Mouse (Mus musculus) CD4-positive helper T cell, adult 2 months (primary cell): Measurements from ENCODE around the gene Vps37c.
A peak's percentile ranks its signal among the peaks of the same experiment; 100 is the strongest.

Source experiments
- DNase-seq: peaks from one replicate; pipeline ENCODE4 v3.0.0-alpha.2; 2012; ENCODE audit warnings: low read depth, missing footprints, low spot score

Gene Vps37c

DNA sequence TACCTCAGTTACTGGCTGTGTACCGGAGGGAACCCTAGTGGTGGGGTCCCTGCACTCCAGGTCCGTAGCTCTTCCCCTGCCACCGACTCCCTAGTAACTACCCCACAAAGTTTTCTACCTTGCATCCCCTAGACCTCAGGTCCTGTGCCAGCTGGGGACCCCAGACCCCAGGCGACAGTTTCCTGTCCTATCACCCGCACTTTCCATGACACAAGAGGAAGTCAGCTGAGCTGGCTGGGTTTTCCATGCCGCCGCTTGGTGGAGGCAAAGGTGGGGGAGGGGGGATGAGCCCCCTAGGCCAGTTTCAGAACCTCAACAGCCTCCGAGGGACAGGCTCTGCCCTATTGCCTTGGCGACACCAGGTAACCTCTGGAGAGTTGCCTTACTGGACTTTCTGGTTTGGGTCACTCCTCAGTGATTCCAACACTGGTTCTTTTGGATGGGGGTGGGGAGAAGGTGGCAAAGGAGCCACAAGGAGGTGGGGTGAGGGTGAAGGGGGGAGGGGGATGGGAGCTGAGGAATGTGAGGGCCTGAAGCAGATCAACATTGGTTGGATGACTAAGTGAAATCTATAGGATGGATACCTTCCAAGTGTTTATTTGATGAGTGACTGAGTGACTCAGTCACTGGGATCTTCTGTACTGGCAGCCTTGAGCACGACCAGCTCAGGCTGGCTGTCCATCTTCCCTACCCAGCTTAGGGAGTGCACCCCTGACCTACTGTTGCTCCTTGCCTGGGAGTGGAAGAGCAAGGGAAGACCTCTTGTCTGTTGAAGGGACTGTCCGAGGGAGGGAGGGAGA is 52.3 kb downstream of the Vps37c start:
- peak; percentile 91 for DNase-seq

DNA sequence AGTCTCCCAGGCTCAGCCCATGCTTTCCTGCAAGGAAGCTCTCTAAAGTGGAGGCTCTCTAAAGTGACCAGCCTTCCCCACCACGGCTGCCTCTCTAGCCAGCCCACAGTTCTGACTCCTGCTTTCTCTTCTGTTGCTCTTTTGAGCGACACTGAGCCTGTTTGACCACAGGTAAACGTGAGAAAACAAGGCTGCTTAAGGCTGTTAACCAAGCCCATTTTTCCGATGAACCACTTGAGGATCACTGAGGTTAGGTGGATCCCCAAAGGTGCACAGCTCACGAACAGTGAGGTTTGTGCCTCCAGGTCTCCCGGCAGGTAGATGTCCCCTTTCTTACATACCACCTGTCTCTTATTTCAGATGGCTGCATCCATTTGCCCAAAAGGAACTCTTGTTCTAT is 53.6 kb downstream of the Vps37c start:
- peak; percentile 80 for DNase-seq

DNA sequence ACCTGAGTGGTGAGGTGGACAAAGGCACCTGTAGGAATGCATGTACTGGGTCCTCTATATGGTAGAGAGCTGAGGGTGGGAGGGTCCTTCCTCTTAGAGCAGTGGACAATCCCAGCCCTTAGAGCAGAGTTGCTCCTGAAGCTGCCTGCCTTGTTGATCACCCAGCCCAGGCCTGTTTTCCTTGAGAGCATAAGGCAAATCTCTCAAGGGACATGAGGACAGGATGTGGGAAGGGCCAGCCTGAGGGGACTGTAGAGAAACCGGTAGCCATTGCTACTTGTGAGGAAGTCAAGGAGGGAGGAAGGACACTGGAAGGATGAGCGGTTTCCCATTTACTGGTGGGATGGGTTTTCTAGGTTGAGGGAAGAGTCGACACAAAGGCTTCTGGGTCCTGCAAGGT is 54.0 kb downstream of the Vps37c start:
- DNase-seq: no peak

DNA sequence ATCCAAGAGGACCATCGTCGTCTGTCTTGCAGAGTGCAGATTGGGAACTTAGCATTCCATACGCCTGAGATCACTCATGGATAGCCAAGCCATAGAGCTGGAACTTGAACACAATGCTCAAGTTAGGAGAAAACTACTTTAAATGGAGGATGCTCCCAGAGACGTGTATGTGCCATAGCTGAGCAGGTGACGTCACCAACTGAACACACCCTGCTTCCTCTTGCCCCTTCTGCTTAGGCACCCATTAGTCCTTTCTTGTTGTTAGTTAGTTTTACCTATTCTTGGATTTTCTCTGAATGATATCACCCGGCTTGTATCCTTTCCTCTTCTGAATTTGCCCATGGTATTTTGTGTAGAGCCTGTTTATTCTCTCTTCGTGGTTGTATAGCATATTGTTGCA is 58.6 kb downstream of the Vps37c start:
- peak; percentile 80 for DNase-seq

DNA sequence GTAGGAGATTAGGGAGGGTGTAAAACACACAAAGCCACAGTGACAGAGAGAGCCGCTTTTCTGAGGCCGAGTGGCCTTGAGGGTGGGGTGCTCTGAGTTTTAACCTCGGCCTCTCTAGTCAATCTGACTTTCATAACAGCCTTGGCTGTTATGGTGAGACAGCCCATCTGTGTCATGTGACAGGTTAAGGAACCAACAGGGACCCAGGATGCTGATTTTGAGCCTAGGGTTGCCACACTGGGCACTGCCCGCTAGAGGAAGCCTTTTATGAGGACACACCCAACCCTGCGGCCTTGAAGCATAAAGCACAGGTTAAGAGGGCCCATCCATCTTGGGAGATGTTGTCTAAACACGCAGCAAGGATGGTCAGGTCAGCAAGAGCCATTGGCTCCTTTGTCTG is 59.2 kb downstream of the Vps37c start:
- DNase-seq: peak; percentile 91

DNA sequence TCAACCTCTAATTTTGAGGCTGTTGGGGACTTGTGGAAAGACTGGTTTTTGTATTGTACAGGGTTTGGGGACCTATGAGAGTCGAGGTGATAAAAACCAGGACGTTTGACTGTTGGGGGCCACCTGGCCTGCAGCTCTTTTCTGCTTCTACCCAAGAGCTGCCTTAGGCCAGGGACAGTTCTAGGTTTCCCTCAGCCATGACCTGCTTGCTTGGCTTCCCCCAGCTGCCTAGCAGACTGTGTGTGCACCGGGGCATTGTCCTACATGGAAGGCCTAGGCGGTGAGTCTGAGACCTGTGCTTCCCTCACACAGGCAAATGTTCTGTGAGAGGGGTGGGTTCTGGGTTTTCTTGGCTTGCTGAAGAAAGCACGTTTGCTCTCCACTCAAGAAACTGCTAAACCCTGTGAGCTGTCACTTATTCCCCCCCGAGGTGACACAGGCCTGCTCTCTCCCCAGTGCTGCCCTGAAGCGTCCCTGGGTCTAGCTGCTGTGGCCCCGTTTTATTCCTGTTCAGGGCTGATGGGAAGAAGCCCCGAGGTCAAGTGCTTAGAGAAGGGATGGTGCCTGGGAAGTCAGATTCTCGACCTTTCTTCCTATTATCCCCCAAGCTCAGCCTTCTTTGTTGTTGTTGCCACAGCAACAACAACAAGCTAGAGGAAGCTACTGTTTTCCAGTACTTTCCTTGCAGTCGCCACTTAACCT is 60.0 kb downstream of the Vps37c start:
- peak; percentile 66 for DNase-seq

DNA sequence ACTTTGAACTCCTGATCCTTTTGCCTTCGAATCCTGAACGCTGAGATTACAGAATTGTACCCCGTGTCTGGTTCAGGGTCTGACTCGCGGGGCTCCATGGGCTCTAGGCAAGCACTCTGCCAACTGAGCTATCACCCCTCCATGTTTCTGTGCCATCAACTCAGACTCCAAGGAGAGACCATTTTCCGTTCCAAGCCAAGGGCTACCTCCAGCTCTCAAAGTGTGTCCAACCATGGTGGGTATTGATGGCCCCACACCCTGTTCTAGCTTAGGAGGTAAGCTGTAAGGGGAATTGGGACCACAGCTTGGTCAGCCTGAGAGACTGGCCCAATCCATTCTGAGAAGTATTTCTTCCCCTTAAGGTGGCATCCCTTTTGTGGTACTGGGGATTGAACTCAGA is 60.8 kb downstream of the Vps37c start:
- DNase-seq: peak; percentile 27

DNA sequence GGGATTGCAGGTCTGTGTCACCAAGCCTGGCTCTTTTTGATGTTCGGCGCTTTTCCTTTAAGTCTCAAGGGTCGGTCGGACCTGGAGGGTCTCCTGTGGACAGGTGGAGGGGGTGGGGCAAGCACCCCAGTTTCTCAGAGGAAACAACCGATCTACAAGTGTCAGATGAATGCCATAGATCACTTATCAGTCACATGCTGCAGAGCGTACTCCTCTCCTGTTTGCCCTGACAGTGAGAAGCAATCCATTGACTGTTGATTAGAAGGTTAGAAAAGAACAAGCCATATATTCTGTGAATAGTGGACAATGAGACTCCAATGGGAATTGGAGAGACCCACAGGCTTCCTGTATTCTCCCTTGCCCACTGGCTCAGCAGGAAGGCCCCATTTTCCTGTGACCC is 61.6 kb downstream of the Vps37c start:
- peak; percentile 43 for DNase-seq

DNA sequence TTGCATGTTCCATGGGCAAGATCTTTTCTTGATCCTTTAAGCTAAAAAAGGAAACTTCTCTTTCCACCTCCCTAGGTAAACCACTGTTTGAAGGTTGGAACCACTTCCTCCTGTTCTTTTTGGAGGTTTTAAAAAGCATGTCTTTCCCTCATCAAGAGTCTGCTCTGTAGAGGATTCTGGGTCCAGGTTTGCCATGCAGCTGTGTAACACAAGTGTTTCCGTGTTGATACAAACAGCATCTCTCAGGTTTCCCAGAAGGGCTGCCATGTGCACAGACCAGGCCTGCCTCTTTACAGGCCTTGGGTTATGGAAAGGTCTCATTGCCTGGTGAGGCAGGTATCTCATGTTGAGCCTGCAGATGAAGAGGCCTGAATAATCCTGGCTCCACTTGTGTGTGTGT is 63.1 kb downstream of the Vps37c start:
- DNase-seq: peak; percentile 78

DNA sequence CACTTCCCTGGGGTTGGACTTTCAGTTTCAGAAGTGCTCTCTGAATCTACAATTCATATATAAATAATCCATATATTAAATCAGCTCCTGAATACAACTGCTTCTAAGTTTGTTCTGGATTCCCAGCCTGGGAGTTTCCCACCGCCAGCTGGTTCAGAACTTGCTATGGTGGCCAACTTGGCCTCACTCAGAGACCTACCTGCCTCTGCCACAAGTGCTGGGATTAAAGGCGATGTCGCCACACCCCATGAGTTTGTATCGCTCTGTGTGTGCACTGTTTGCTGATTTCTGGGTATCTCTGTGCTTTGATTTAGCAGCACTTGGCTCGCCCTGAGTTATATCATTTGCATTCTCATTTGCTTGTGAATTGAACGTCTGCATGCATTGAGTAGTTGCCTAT is 63.6 kb downstream of the Vps37c start:
- peak; percentile 64 for DNase-seq

DNA sequence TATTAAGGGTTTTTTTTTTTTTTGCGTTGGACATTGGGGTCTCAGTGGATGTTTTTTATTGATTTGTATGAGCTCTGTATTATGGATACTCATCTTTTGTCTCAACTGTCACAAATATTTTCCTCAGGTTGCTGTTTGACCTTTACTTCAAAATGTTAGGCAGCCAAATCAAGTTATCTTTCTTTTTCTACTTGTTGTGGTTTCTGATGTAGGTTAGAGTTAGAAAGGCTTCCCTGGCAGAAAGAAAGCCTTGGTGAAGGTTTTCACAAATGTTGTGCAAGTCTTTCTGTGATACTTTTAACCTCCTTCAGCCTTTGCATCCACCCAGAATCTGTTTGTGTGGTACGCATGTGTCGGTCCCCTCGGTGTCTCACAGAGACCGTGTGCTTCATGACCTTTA is 64.1 kb downstream of the Vps37c start:
- peak; percentile 59 for DNase-seq

DNA sequence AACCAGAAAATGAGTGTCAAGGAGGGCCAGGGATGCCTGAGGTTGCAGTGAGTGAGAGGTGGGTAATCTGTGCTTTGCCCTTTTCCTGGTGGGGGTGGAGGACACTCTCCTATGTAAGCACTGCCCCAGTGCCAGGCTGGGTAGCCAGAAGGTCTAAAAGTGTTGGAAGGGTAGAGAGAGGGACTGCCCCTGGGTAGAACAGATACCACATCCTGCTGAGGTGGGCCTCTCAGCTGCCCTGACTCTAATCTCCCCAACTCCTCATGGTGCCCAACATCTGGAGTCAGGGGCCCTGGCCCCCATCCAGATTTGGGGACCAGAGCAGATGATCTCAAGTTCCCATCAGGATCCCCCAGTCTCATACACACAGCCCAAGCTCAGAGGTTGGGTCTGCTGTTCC is 68.6 kb downstream of the Vps37c start:
- DNase-seq: peak; percentile 70

DNA sequence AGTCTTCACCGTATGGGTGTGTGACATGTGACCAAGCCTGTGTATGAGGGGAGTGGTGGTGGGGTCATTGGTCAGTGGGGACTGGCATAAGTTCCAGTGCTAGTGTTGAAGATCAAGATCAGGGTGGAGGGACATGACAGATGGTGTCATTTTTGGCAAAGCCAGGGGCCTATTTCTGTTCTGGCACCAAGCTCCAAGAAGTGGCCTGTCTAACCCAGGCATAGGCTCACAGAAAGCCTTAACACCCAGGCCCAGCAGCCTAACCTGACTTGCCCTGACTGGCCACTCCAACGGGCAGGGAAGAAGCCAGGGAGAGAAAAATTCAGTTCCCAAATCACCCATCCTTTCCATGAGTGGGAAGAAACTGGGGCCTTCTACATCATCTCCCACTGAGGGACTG is 69.0 kb downstream of the Vps37c start:
- no peak for DNase-seq

DNA sequence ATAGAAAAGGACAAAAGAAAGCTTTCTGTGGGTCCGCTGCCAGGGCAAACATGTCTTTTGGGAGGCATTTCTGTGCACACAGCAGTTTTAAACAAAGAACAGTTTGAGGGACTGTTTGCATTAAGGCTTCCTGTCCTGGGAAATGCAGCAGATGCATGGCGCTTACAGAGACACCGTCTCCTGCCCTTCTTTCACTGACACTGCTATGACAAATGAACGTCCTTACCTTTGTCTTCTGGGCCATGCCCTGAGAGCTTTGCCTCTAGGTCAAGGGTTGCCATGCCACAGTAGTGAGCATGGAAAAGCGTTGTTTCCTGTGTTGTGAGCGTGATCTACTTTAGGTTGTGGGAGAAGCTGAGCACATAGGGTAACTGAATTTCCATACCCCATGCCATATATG is 70.2 kb downstream of the Vps37c start:
- DNase-seq: peak; percentile 36

DNA sequence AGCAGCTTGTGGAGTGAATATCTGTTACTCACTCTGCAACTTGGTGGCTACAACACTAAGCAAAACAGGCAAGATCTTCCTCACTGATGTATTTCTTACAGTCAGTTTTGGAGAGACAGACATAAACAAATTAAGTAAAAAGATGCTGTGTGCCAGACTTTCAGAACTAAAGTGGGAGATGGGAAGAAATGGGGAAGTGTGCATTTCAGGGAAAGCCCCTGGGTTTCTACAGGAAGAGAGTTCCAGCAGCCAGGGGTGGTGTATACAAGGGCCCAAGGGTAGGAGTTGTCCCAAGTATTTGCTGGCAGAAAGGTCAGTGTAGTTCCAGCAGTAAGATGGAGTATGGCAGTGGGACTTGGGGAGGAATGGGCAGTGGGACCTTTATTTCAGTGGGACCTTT is 71.0 kb downstream of the Vps37c start:
- DNase-seq: no peak

DNA sequence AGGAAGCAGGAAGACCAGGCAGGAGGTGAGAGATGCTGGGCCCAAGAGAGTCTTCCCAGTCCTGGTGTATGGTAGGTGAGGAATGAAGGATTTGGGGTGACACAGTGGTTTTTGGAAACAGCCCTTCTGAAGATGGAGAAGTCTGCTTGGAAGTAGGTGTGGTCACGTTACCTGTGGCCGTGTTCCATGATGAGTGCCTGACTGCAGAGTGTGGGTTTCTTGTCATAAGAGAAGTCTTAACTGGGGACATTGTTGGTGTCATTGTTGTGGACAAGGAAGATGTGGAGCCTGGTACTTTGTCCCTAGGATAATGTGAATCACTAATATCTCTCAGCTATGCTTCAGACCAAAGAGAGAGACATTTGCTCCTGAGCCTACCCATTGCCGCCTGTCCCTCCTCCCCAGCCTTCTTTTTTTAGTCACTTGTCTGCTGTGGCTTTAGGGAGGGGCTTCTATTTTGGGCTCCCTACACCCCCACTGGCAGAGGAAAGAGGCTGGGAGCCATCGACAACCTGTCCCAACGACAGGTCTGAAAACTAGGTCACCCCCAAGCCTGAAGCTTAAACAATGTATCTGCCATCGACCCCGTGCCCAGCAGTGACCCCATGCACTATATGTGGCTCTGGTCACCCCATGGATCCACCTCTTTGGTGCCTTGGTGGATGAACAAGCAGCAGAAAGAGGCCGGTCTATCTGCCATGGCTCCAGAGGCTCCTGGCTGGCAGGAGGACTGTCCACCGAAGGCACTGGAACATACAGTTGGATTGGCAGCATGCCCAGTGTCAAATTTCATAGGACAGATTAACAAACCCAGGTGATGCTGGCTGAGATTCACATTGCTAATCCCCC is 71.7 kb downstream of the Vps37c start:
- peak; percentile 57 for DNase-seq

DNA sequence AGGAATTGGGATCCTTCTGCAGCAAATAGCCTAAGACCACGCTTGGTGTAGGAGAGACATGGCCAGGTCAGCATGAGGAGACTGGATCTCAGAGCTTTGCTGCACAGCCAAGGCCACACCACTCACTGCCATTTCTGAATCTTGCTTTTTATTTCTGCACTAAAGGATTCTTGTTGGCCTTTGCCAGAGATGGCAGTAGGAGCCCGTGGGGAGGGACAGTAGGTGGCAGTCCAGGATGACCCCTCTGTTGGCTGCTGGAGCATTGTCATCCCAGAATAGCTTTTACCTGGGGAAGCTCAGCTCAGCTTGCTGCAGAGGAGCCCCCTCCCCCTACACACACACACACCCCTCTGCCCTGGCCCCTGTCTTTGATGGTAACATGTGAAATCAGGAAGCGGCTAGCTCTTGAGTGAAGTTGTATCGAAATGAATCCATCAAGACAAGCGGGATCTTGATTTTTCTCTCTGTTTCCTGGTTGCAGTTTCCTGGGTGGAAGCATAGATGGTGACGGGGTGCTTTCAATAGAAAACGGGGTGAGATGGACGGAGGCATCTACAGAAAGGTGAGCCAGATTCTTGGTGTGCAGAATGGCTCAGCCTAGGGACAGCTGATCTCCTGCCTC is 73.4 kb downstream of the Vps37c start:
- DNase-seq: peak; percentile 67

DNA sequence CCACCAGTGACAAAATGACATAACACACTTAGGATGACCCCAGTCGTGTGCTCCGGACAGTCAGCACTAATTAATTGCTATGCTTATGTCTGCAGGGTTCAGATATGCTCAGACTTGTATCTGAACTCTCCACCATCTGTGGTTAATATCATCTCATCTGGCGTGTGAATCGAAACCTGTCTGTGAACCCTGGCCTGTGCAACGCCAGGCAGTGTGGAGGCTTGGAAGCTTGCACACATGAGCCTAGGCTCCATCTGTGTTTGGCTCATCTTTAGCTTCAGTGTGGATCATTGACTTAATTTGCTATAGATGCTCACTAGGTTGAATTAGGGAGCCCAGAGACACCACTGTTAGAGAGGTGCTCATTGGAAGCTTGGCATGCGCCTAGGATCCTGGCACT is 73.9 kb downstream of the Vps37c start:
- peak; percentile 57 for DNase-seq

DNA sequence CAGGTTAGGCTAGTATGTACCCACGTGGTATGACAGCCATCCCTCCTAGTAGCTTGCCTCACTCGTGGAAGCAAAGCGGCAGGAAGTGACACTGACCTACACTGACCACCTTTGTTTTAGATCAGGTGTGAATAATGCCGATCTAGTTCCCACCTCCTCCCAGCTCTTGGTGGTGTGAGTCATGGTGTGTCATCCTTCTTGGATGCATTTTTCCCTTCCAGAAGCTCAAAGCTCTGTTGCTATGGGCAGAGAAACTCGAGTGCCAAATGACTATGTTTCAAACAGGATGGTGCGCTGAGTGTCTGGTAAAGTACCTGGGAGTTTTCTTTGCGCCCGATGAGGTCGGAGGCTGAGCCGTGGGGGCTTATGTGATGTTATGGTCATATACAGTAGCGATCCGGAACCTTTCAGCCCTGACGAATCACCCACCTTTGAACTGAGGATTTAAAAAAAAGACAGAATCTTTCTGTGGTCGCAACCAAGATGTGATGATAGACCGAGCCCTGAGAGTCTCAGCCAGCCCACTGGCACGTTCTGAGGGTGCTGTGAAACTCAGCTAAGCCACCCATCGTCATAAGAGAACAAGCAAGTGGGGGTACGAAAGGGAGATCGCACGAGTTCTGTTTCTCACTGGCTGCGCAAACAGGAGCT is 75.0 kb downstream of the Vps37c start:
- DNase-seq: peak; percentile 89
